Mouse (Mus musculus) kidney, postnatal 10 days (tissue): ENCODE measurements around the gene Frmd4b.
"Not testable (repeated sequence)": the region's sequence is repeated elsewhere in the genome, so short reads cannot be mapped to it uniquely, and the experiment has no call there.

Source experiments
- DNase-seq: peaks from one replicate; pipeline ENCODE4 v3.0.0; 2021; ENCODE audit warnings: mixed read lengths

Gene Frmd4b

DNA sequence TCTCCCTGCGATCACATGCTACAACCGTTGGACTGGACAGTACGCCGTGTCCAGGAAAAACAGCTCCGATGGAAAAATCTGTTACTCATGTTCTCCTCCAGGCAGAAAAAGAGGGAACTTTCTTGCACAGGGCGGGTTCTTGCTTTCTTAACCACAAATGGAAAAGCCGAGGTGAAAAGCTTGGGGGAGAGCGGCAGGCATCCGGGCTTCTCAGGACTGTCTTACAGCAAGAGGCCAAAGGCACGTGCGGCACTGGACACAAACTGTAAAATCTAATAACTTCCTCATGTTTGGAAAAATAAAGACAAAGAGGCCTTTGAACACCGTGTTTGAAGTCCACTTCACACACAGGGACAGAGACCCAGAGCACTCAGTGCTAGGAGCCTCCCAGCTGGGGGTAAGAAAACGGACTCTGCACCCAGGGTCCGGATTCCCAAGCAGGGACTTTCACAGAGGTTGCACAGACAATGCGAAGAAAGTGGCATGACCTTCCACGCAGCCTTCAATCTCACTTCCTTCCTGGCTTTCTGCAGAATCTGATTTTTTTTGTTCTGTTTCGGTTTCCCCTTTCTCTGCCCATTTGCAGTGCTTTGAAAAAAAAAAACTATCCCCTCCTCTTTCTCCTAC is 153.3 kb downstream of the Frmd4b start:
- DNase-seq, result peak; percentile 75

GRCm38 (mm10) chr6:97462421-97462820 is 154.9 kb downstream of the Frmd4b start:
- DNase-seq, result no peak

DNA sequence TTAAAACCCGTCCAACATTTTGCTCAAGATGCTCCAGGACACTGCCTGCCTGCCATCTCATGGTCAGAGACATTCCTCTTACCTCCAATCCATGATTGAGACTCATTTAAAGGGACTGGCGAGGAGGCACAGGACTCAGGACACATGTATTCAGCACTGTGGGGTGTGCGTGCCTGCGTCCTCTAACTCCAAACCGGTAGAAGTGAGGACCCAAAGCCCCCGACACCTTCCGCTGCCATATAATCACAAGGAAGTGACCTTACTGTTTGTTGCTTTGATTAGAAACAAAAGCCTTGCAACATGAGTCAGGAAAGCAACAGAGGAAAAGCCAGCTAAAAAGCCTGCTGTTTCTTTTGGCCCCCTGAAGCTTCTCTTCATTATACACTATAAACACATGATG is 158.2 kb downstream of the Frmd4b start:
- DNase-seq, result peak; percentile 33

GRCm38 (mm10) chr6:97458358-97458757 is 159.0 kb downstream of the Frmd4b start:
- DNase-seq, result no peak

- DNase-seq, result peak; percentile 57
These were observed 159.4 kb downstream of the Frmd4b start for GRCm38 (mm10) chr6:97457954-97458353.

DNA sequence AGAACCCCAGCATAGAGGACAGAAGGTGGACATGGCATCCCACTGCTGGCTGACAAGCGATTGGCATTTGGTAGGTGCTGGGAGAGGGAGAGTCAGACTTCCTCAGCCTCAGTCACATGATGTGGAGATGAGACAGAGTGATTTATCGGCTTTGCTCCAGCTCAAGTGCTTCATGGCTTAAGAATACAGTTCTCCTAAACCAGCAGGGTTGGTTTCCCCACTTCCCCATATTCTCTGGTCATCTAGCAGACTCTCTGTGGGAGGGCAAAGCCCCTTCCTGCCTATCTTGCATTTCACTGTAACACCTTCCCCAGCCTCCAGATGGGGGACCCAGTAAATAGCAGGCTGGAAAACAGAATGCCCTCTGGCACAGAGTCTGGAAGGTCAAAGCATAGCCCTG is 160.1 kb downstream of the Frmd4b start:
- peak; percentile 26 for DNase-seq

- DNase-seq, result no peak
These were observed 165.1 kb downstream of the Frmd4b start for GRCm38 (mm10) chr6:97452223-97452622.

- DNase-seq, result no peak
These were observed 167.5 kb downstream of the Frmd4b start for GRCm38 (mm10) chr6:97449806-97450205.

- peak; percentile 56 for DNase-seq
These were observed 170.3 kb downstream of the Frmd4b start for GRCm38 (mm10) chr6:97447020-97447419.

GRCm38 (mm10) chr6:97444145-97444544 is 173.2 kb downstream of the Frmd4b start:
- DNase-seq, result no peak

DNA sequence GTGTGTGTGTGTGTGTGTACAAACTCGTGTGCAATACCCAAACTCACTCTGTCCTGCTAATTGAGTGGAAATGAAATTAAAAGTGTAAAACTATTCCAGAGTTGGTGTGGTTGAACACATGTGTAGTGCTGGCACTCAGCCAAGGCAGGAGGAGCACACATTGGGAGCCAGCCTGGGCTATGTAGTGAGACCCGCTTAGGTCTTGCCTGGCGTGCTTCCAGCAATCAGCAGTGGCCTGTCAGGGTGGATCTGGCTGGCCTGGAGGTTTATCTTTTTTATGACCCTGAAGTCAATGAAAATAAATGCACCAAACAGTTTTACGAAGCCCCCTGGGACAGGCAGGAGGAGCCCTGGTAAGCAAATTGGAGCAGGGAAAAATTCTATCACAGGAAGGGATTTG is 173.8 kb downstream of the Frmd4b start:
- DNase-seq, result peak; percentile 61

DNA sequence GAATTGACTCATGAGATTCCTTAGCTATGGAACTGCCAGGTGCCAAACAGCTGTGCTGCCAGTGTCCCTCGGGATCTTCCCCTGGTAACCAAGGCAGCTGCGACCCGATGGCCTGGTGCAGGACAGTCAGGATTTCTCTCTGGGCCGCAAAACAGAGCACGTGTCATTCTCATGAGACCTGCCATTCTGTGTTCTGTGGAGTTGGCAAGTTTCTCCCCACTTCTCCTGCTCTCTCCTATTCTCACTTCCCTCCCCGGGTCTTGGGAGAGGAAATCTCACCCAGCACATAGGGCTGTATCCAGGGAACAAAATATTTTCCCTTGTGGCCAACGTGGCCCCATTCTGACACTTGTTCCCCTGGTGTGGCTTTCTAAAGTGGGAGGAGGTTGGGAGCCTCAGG is 176.0 kb downstream of the Frmd4b start:
- no peak for DNase-seq

DNA sequence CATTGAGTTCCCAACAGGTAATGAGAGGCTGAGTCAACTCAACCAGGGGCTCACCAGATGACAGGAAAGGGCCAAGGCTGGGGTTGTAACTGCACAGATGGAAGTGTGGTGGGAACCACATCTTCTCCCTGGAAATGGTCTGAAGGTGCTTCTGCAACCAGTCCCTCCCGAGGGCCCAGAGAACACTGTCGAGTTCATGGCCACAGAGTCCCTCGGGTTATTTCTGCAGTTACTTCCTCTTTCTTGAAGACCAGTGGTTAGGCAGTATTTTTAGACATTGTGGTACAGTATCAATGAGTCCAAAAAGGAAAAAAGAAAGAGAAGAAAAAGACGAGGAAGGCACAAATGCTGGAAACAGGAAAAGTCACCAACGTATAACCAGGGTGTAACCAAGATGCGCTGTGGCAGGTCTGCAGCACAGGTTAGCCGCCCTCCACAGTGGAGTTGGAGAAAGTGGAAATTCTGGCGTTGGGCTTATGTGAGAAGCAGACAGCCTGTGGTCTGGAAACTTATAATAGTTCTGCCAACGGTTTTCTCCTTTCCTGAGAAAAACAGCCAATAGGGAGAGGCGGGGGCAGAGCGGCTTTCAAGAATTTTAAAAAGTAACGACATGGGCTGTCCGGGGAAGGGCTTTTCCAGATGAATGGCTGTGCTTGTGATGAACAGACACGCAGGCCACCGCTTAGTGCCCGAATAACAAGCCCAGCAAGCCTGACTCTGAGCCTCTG is 178.3 kb downstream of the Frmd4b start:
- DNase-seq, result no peak

- DNase-seq, result no peak
These were observed 182.6 kb downstream of the Frmd4b start for GRCm38 (mm10) chr6:97434753-97435152.

DNA sequence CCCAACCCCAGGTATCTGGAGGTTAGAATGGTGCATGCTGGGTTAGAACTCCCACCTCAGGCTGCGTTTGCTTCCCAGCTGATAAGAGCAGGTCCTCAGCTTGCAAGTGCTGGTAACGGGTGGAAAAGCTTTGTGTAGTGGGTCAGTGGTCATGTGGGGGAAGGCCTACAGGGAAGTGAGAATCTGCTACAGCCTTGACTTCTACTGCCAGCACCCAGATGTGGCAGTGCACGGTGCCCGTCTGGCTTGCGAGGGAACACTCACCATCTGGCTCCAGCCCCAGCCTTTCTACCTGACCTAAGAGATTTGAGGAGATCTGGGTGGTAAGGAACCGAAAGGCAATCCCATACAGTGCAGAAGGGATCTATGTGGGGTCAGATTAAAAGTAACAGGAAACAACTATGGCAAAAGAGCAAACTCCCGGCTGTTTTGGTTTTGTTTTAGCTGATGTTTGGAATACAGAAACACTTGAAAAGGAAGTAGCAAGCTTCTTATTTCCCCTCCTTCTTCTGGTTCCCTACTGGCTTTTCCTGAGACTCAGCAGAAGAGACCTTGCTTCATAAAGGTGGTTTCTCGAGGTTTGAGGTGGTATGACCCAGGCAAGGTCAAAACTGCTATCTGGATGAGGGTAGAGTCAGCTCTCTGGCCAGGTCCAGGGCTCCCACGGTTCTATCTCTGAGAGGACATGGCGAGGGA is 185.9 kb downstream of the Frmd4b start:
- no peak for DNase-seq

DNA sequence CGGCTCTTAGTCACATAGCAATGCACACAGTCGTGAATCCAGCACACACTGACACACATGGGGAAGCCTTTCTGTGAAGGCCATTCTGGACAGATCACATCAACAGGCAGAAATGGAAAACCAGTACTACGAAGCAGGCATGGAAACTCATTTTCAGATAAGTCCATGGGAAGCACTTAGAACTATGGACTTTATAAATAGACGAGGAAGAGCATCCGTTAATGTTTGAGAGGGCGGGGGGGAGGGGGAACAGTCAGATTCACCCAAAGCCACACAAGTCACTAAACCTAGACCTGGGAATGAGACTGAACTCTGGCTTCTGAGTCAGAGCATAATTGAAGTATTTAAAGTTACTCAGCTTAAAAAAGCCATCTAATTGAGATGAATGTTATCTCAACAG is 186.8 kb downstream of the Frmd4b start:
- no peak for DNase-seq

DNA sequence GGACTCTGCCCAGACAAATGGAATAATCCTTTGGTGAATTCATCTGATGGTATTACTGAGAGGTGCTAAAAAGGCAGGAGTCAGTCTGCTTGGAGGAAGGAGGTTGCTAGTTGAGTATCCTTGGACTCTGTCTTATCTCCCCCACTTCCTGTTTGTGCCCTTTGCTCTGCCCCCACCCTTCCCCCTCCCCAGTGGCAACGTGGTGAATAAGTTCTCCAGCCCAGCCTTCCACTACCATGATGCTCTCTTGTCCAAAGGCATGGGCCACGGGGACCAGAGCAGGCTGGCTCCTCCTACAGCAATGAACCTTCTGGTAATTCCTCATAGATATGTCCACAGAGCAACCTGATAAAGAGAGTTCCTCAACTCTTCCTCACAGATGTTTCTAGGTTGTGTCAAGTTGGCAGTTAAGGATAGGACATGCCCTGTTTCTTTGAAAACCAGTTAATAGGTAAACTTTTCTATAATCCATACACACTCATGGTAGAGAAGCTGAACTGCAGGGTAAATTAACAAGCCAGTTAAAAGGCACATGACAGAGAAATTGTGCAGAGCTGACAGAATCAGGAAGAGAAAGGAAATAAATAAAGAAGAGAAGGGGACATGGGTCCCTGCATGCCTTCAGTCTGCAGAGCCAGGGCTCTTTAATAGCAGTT is 187.5 kb downstream of the Frmd4b start:
- DNase-seq, result peak; percentile 27

DNA sequence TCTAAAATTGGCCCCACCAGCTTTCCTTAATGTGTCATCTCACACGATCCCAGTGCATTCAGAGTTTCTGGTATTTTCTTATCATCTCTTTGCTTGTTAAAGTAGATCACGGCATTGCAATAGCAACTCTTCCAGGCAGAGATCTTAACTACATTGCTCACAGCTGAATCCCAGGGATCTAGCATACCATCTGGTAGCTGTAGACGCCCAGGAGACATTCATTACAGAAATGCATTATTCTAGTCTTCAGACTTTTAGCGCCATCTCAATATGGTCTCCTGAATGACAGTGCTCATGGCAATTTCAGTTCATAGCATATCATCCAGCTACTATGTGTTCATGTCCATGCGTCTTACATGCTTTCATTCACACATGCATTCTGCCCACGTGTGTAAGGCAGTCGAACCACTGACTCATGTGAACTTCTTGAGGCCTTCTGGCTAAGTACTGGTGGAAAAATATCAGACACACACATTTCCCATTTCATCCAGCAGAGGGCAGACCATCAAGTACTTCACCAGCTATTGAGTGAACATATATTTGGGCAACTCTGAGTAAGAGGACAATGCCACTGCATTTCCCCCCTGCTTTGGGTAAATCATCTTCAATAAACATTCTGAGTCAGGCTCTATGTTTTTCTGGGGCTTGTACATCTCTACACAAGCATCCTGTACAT is 197.4 kb downstream of the Frmd4b start:
- peak; percentile 85 for DNase-seq

DNA sequence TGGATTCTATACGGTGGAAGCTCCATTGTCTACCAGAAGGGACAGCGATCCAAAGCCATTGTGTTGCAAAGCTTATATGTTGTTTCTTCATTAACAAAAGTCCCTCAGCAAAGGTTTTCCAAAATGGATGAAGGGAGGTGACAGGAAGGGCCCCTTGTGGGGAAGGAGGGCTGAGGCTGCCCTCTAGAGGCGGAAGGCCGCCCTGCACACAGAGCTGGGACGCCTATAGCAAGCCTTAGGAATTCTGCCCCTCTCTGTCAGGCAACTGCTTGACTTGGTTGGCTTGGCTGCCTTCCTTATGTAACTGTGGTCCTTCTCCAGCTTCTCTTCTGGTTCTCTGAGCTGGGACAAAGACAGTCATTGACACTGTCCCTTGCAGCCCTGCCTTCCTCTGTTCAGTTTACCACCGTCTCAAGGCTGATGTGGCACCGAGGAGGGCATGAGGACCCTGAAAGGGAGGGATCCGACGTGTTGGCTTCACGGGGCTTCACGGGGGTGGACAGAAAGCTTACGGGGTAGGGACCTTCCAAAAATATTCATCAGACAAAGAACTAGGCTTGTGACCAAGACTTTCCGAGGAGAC is 200.3 kb downstream of the Frmd4b start:
- peak; percentile 88 for DNase-seq

GRCm38 (mm10) chr6:97415578-97415977 is 201.8 kb downstream of the Frmd4b start:
- DNase-seq, result not testable (repeated sequence)

- no peak for DNase-seq
These were observed 203.9 kb downstream of the Frmd4b start for GRCm38 (mm10) chr6:97413453-97413852.

DNA sequence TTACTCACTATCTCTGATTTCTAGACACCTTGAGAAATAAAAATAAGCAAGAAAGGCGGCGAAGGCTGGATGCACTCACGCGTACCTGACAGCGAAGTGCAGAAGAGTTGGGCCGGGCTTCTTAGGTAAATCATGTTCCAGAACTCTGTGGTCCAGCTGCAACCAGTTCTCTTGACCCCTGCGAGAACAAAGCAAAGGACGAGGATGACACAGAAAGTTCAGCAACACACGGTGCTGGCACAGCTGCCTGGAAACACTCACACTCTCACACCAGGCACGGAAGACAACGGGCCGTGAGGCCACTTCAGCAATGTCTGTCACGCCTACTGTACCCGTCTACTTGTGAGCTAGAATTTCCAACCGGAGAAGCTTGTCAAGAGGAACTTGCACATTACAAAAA is 204.9 kb downstream of the Frmd4b start:
- no peak for DNase-seq

DNA sequence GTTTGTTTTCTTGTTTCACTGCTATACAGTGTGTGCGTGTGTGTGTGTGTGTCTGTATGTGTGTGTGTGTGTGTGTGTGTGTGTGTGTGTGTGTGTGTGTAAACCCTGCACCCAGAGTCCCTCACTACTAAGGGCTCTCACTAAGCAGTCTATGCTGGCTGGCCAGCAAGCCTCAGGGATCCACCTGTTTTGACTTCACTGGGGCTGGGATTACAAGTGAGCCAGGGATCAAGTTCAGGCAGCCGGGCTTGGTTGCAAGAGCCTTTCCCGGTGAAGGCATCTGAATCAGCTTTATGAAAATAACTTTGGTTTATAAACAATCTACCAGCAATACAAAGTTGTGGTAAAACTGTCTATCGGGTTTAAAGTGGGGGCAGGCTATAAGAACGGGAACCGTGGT is 206.0 kb downstream of the Frmd4b start:
- no peak for DNase-seq
